Mouse (Mus musculus) heart, adult 11 months (tissue): ENCODE data around the gene Nrsn2.
A peak's percentile ranks its signal among the peaks of the same experiment; 100 is the strongest.
"Not testable (repeated sequence)": the region's sequence is repeated elsewhere in the genome, so short reads cannot be mapped to it uniquely, and the experiment has no call there.

Experiments
- DNase-seq: peaks from one replicate; pipeline ENCODE4 v3.0.0; 2022

The Nrsn2 gene

DNA sequence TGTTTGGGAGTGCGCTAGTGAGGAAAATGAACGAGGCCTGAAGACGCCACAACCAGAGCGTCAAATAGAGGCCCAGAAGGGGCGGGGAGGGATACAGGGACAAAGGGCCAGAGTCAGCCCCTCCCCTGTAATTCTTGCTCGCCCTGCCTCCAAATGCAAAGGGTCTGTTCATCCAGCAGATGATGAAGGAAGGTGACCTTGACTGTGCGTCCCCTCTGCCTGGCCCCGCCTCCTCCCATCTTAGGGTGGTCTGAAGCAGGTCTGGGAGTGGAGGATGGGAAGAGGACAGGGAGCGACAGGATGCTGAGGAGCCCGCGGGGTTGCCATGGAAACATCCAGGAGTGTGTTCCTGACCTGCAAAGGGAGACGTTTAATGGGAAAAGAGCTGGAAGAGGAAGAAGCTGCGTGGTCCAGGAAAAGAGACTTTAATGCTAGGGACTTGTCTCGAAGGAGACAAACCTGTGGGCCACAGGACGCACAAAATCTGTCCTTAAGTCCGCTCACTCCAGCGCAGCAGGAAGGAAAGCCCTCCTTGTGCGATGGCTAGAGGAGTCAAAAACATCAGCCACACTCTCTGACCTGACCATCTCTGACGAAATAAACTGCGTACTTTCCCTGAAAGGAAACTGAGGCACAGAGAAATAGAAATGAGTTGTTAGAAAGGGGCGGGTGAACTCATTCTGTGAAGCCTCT, 640 bp downstream of the Nrsn2 start:
- no peak for DNase-seq

DNA sequence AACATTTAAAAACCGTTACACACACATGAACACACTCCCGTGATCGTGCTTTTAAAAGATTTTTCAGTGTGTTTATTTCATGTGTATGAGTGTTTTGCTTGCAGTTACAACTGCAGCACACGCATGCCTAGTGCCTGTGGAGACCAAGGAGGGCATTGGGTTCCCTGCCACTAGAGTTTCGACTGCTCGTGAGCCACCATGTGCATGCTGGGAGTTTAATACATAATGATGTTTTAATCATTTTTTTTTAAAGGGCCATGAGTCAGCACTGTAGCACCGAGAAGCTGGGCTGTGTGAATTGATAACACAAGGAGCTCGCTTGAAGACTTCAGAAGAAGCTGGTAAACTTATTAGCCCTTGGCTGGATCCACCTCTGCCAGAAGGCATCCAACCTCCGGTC, 2.9 kb downstream of the Nrsn2 start:
- no peak for DNase-seq

DNA sequence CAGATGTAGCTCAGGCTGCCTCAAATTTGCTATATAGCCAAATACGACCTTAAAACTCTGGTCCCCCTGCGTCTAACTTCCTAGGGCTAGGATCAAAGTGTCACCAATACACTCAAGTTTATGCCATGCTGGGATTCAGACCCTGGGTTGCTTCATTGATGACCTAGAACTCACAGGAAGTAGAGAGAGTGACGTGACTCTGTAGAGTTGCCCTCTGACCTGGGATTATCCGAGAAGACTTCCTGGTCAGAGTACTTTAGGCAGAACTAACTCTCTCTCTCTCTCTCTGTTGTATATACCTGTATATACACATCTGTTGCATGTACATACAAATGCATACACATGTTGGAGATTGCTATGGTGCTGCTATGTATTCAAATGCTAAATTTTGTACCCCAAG, 3.8 kb downstream of the Nrsn2 start:
- no peak for DNase-seq

DNA sequence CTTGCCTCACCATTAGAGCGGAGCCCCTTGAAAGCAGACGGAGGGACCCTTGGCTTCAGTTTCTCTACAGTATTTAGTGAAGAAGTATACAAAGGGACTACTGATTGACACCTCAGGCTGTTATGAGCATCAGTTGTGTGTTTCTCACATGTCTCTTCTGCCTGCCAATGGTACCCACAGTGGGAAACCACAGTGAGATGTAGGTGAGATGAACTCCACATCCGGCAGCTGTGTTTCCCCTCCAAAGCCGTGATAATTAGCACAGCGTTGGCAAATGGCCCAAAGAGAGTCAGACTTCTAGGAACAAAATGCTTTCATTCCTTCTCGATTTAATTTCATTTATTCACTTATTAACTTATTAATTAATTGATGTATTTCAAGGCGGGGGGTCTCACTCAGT, 4.3 kb downstream of the Nrsn2 start:
- DNase-seq = no peak

DNA sequence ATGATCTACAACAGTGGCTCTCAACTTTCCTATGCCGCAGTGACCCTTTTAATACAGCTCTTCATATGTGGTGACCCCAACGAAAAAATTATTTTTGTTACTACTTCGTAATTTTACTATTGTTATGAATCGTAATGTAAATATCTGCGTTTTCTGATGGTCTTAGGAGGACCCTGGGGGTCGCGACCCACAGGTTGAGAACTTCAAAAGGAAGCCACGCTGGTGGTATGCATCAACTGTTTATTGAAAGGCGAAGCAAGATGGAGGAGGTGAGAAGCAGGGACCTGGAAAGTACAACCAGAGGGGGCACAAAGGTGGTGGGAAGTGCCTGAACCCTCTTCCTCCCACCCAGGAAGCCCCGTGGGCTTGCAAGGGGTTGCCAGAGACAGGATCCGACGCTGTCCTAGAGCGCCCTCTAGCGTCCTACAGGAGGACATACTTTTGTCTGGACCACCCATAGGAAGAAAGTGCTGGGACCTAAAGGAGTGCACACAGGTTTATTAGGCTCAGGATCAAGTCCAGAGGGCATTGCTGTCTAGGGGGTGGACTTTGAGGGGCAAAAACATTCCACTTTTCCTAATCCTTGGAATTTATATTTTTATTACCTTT, 7.8 kb downstream of the Nrsn2 start:
- DNase-seq = no peak

DNA sequence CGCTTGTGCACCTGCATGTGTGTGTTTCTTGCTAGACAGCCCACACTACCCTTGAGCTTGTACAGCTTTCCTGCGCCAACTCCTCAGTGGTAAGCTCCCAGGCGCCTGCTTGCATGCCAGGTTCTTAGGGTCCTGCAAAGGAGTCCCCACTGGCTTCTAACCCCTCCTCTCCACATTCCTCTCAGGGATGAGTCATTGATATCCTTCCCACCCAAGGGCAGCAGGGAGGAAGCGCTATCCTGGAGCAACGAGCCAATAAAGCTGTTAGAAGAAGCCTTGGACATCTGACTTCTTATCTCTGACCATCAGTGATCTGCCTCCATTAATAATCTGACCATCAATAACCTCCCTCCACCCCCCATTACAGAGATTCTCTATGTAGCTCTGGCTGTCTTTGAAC, 8.5 kb downstream of the Nrsn2 start:
- DNase-seq = no peak

DNA sequence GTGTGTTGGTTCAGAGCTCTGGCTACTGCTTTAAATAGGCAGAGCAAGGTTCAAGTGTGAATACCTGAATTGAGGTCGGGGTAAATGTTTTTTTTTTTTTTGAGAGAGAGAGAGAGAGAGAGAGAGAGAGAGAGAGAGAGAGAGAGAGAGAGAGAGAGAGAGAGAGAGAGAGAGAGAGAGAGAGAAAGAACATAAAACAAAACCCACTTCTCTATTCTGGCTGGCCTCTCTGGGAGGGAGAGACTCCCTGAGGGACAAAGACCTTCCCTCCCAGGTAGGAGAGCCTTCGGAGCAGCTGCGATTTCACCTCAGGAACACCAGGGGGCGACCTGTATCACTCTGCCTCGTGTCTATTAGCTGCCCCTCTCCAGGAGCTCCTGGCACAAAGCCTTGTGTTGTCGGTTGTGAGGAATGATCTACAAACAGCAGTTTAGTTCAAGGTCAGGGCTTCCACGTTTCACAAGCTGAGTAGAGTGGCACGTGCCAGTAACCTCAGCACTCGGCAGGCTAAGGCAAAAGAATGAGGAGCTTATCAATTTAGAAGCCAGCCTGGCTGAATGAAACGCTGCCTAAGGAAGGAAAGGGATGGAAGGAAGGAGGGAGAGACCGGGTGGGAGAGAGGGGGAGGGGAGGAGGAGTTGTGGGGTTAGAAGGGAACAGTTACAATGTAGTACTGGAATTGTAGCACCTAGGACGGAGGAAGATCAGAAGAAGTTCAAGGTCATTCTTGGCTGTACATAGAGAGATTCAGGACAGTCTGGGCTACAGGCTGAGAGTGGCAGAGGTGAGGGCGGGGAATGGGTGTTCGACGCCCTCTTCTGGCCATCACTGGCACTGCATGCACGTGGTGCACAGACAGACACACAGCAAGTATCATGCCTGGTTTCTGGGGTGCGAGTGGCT, 12.9 kb downstream of the Nrsn2 start:
- peak; percentile 98 for DNase-seq

DNA sequence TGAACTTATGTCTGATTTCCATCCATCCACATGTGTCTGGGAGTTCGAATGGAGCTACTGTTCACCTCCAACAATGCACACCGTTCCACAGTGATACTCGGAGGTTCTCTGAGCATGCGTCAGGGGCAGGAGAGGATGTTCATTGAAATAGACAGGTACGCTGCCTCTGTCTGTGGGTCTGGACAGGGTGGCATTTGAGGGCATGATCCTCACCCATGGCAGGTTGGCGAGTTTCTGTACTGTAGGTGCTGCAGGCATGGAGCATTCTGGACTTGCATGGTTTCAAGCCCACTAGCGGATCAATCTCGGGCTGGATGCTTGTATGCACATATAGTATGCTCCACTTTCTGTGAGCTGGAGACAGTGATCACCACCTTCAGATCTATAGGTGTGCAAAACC, 15.2 kb downstream of the Nrsn2 start:
- peak; percentile 91 for DNase-seq

DNA sequence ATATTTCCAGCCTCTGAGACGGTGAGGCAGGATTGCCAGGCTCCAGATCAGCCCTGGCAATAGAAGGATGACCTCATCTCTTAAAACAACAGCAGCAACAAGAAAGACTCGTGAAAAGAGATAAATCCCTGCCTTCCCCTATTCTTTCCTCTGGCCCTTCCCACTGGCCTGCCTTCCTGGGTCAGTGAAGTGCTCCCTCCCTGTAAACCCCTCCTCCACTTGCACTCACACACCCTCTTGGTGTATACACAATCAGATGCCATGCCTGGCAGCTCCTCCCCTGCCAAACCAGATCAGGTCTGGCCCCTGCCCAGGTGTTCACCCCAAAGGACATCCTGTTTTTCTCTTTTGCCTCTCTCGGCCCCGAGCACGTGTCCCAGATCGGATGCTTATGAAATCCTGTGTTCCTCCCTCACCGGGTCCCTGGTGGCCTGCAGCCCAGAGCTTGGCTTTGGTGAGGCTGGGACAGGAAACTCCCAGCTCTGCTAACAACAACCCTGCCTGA, 16.1 kb downstream of the Nrsn2 start:
- peak; percentile 100 for DNase-seq

DNA sequence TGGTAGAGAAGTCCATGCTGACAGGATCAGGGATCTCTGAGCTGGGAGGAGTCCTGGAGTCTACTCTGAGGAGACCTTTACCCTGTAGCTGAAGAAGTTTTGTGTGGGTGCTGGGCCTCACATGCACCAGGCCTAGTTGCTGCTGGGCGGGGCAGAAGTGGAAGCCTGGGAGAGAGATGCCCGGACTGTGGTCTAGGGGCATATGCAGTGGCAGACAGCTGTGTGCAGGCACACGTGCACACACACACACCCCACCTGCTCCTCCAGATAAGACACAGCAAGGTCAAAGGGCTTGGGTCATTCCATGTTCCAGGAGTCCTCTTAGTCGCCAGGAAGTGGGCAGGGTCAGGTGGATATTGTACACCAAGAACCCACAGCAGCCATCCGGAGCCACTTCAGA, 16.8 kb downstream of the Nrsn2 start:
- DNase-seq = peak; percentile 96

DNA sequence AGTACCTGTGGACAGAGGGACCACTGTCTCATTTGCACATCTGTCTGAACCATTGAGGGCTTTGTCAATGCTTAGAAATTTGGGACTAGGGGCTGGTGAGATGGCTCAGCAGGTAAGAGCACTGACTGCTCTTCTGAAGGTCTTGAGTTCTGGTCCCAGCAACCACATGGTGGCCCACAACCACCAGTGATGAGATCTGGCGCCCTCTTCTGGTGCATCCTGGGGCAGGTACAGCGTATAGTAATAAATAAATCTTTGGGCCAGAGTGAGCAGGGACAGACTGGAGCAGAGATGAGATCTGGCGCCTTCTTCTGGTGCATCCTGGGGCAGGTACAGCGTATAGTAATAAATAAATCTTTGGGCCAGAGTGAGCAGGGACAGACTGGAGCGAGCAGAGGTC, 17.5 kb downstream of the Nrsn2 start:
- DNase-seq = not testable (repeated sequence)

DNA sequence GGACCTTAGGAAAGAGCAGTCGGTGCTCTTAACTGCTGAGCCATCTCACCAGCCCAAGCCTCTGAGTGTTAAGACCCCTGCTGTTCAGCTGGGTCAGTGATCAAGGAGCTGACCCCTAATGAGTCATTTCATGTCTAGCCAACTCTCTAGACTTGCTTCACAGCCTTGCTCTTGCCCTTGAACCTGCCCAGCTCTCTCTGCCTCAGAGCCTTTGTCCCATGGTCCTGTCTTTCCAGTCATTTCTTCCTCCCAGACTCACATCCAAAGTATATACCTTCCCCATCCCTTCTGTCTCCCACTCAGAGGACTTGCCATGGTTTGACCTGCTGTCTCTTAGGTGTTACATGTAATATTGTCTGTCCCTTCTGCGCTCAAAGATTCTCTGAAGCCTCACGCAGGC, 19.2 kb downstream of the Nrsn2 start:
- DNase-seq = no peak

DNA sequence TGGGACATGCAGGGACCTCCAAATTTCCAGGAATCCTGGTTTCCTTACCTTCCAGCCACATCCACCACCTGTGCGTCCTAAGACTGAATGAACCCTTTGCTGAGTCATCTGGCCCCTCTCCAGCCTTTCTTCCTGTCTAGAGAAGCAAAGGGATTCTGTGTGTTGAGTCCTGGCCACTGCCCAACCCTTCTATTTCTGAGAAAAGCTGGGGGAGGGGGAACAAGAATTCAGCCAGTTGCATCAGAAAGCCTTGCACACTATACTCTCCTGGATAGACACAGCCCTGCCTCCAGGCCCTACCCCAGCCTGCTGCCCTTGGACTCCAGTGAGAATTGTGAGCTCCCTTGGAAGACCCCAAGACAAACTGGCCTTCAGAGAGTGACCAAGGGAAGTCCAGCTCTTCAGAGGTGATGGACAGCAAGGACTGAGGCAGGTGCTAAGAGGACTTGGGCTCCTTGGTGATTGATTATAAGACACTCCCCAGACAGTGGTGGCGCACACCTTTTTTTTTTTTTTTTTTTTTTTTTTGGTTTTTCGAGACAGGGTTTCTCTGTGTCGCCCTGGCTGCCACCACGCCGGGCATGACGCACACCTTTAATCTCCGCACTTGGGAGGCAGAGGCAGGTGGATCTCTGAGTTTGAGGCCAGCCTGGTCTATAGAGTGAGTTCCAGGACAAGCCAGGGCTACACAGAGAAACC, 26.4 kb downstream of the Nrsn2 start:
- peak; percentile 96 for DNase-seq

DNA sequence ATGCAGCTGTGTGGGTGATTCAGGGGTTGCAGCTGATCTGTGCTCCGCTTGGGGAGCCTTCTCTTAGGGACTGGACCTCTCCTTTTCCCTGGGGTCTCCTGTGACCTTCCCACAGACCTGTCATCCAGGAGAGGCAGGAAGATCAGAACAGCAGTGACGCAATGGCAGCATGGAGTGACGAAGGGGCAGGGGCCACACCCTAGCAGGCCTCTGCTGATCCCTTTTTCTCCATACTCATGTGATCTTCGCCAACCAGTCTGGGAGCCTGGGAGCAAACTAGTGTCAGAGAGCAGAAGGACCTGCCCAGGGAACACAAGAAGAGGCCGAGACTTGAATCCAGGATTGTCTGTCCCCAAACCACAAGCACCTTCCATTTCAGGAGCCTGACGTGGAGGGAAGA, 27.2 kb downstream of the Nrsn2 start:
- no peak for DNase-seq

DNA sequence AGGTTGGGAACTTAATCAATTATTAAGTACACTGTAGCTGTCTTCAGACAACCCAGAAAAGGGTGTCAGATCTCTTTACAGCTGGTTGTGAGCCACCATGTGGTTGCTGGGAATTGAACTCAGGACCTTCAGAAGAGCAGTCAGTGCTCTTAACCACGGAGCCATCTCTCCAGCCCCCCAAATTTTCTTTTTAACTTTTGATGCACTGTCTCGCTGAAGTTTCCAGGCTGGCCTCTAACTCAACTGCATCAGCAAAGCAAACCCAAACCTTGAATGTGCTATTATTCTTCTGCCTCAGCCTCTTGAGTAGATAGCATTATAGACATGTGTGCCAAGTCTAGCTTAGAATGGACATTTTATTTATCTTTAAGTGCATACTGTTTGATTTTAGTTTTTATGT, 28.7 kb downstream of the Nrsn2 start:
- no peak for DNase-seq

DNA sequence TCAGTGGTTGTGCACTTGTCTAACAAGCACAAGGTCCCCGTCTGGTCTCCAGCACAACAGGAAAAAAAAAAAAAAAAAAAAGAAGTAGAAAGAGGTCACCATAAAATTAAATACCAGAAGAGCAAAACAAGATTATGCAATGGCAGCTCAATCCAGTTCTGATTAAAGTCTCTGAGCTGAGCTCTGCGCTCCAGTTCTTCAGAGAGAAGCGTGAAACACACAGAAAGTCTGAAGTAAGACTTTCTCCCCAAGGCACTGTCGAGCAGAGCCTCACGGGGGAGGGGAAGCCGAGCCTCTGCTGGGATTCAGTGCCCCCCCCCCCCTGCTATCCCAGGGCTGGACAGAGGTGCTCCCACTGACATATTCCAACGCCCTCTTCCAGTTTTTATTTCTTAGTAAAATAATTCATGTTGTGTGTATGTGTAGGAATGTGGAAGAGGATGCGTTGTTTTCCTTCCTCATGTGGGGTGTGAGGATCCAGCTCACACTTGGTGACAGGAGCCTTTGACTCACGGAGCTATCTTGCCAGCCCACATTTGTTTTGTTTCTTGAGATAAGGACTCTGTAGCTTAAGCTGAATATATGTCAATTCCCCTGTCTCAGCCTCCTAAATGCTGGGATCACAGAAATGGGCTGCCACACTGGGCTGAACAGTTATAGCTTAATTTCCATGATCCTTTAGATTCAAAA, 29.5 kb downstream of the Nrsn2 start:
- no peak for DNase-seq

DNA sequence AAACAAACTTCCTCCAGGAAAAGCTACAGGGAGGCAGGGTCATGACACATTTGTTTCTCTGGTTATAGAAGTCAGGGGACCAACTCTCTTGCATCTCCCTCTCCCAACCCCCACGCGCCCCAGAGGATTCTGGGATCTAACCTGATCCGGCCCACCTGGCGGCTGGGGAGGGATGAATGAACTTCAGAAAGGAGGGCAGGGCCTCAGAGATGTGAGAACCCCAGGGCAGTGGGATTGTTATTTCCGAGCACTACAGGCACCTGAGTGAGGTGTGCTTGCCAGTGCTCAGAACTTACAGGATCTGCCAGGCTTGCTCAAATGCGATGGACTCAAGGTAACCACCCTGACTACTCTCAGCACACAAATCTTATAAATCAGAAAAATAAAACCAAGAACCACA, 31.0 kb downstream of the Nrsn2 start:
- DNase-seq = no peak

DNA sequence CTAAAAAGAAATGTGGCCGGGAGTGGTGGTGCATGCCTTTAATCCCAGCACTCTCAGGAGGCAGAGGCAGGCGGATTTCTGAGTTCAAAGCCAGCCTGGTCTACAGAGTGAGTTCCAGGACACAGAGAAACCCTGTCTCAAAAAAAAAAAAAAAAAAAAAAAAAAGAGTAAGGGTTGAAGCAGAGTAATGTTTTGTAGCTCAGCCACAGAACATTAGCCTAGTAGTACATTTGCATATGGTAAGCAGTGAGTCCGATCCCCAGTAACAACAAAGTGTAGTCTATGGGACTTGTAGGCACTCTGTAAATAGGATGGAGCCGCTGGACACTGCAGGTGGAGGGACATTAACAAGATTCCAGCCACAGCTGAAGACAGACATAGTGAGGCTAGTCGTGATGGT, 31.5 kb downstream of the Nrsn2 start:
- no peak for DNase-seq

DNA sequence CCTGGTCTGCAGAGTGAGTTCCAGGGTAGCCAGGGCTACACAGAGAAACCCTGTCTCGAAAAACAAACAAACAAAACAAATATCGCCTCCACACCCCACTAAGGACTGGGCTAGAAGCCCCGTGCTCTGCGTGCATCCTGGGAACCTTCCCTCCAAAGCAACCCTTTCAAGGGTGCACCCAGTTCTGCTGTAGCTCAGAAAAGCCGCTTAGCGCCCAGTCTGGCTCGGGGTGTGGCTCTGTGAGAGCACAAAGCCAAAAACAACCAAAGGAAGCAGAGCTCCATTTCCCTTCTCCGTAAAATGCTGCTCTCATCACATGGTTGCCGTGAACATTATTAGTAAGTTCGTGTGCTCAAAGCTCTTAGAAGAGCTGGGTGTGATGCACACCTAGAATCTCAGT, 32.1 kb downstream of the Nrsn2 start:
- DNase-seq = peak; percentile 95

DNA sequence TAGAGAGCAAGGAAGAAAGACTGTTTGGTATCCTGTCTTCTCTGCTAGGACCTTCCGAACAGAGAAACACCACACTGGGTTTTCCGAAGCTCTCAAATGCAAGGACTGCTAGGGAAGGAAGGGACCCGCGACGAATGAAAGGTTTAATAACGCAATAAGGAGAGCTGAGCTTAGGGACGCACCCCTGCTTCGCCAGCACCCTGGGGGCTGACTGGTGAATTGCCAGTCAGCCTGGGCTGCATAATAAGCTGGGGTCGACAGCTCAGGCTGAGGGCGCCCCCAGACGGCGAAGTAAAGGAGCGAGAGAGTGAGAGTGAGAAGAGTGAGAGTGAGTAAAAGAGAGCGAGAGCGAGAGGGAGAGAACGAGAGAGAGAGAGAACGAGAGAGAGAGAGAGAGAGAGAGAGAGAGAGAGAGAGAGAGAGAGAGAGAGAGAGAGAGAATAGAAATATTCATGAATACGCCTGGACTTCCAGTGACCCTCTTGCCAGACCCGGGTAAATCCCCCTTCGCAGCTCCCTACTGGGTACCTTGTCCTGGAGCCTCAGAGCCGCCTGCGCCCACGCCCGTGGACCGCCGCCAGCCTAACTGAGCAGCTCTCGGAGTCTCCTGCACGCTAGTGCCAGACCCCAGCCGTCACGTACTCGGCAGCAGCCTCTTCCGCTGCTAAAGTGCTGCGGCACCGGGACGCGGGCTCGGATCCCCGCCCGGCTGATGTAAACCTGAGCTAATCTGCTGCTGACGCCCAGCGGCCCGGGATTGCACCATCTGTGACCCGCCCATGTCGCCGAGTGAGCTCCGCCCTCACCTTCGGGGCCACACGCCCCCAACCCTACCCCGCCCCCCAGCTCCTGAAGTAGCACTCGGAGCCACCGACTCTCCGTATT, 32.9 kb downstream of the Nrsn2 start, which contains the start of gene Trib3:
Gene Trib3, minus strand, starts transcription at position 704 of the 885 bp plus-strand sequence.
- DNase-seq = peak; percentile 99

DNA sequence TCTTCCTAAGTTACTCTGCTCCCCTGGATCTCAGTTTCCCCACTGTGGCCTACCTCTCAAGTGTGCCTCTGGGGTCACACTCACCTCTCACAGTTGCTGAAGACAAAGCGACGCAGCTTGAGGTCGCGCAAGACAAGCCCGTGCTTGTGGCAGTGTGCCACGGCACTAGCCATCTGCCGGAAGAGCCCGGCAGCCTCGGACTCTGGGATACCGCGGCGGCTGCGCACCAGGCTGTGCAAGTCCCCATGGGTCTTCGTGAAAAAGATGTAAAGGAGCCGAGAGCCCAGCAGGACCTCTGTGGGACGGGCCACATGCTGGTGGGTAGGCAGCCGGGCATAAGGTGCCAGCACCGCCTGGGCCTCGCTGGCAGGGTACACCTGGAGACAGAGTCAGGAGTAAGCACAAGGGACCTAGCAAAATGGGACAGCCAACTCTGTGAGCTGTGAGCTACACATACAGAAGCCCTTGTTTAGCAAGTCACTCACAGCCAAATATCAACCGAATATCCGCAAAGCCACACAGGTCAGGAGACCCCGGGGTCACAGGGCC, 36.7 kb downstream of the Nrsn2 start:
- peak; percentile 90 for DNase-seq
